Mouse (Mus musculus) intestine, embryonic 14.5 days (tissue): ENCODE data around the gene Rhag. TPM values are rescaled to one million over a fixed set of nuclear protein-coding genes. Genes with fewer than 3 reads are reported as not detected.

ENCODE experiments used
- ATAC-seq: fragments of 200-750 bp; cut with Nextera tagmentation; replicated peaks from 2 replicates; pipeline ENCODE4 v1.8.0; 2017; ENCODE audit warnings: low read depth, moderate number of reproducible peaks, moderate TSS enrichment, moderate library complexity; ENCODE audit not compliant: low FRiP score, low TSS enrichment
- DNase-seq: peaks from one replicate; pipeline ENCODE4 v3.0.0-alpha.2; 2018; ENCODE audit warnings: low spot score
- H3K27ac ChIP-seq: fragments of 300-500 bp; sonication (generic); 2 replicates; pipeline ENCODE4 v1.5.1; 2014; ENCODE audit warnings: low read depth, mild to moderate bottlenecking, control low read depth
- H3K27me3 ChIP-seq: fragments of 300-500 bp; sonication (generic); replicated peaks from 2 replicates; pipeline ENCODE4 v1.6.1; 2014; ENCODE audit warnings: low read length, control low read depth; ENCODE audit not compliant: control insufficient read depth, insufficient read depth
- H3K36me3 ChIP-seq: fragments of 300-500 bp; sonication (generic); 2 replicates; pipeline ENCODE4 v1.6.1; 2014; ENCODE audit warnings: low read length, control low read depth; ENCODE audit not compliant: control insufficient read depth, insufficient read depth
- H3K4me1 ChIP-seq: fragments of 300-500 bp; sonication (generic); replicated peaks from 2 replicates; pipeline ENCODE4 v1.6.1; 2014; ENCODE audit warnings: low read length, control low read depth, mixed read lengths; ENCODE audit not compliant: control insufficient read depth, insufficient read depth
- H3K4me2 ChIP-seq: fragments of 300-500 bp; sonication (generic); 2 replicates; pipeline ENCODE4 v1.6.1; 2014; ENCODE audit warnings: low read length
- H3K4me3 ChIP-seq: fragments of 300-500 bp; sonication (generic); 2 replicates; pipeline ENCODE4 v1.5.1; 2014; ENCODE audit warnings: low read depth, low read length, control low read depth, mixed read lengths
- H3K9ac ChIP-seq: fragments of 300-500 bp; sonication (generic); 2 replicates; pipeline ENCODE4 v1.6.1; 2014; ENCODE audit warnings: mild to moderate bottlenecking, low read length
- H3K9me3 ChIP-seq: fragments of 300-500 bp; sonication (generic); 2 replicates; pipeline ENCODE4 v1.6.1; 2016; ENCODE audit warnings: low read length, control low read depth; ENCODE audit not compliant: control insufficient read depth
- WGBS: fragments of 180-500 bp; shearing (Covaris S2); extraction: QIAGEN DNeasy Blood & Tissue Kit; methylation state at CpG from one replicate; pipeline ENCODE4 v1.1.7; 2014; 5-methylcytosine and 5-hydroxymethylcytosine counted together
- polyA plus RNA-seq: library from polyadenylated mRNA; unstranded; fragments of >200 nt; fragmentation: Nextera tagmentation; extraction: Ambion mirVana; gene quantifications from 2 replicates; pipeline ENCODE4 v1.2.1, GENCODE M21; 2014

Gene Rhag
- polyA plus RNA-seq = 0.36 and 0.42 TPM in 2 replicates

DNA sequence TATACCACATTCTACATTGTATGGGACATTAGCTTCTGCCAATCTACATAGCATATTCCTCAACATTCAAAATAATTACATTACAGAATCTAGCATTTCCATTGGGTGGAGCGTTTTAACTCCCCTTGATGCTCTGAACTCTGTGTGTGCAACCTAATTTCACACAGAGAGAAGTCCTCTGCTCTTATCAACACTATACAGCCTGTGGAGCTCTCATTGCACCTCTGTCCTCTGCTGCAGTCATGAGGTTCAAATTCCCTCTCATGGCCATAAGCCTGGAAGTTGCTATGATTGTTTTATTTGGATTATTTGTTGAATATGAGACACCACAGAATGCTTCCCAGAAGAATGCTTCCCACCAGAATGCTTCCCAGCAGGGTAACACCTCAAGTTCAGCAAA lies at the start of gene Rhag:
Gene Rhag (plus strand): TSS at position 193 of the 400 bp plus-strand sequence.
- DNase-seq (no peak), ATAC-seq (no peak)
- Histone ChIP-seq H3K36me3 (no peaks in the 10 kb centered on the region), H3K4me3 (no peak within 1 kb of the TSS), H3K27me3 (no peaks in the 10 kb centered on the region), H3K9ac (no peak within 1 kb of the TSS), H3K27ac (no peak within 1 kb of the TSS), H3K4me2 (no peak within 1 kb of the TSS), H3K9me3 (no peaks in the 10 kb centered on the region), H3K4me1 (no peaks in the 10 kb centered on the region)
- 58% methylated on average over 1 of the region's 1 CpGs for WGBS

DNA sequence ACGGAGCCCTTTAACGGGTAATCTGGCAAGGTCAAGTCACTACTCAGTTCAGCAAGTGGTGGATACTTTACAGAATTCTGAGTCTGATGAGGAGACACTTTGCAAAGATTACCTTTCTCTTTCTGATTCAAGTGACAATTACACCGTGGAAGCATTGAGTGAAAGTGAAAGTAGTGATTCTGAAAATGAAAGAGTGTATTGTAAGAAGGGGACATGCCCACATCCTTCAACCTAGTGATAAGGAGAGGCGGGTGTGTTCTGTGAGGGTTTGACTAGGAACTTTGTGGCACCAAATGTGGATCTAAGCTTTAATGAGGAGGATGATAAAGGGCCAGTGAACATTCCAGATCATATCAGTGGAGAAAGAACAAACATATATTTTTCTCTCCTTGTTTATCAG lies 47.3 kb upstream of the Rhag start:
- DNase-seq (no peak), ATAC-seq (no peak)
- WGBS = 72% methylated on average over 4 of the region's 4 CpGs
- no peaks in the 10 kb centered on the region for H3K27me3 ChIP-seq
- no peak overlapping the region for H3K9ac ChIP-seq
- no peaks in the 10 kb centered on the region for H3K36me3 ChIP-seq
- no peaks in the 10 kb centered on the region for H3K4me1 ChIP-seq
- no peak overlapping the region for H3K27ac ChIP-seq
- no peak overlapping the region for H3K4me2 ChIP-seq
- no peak overlapping the region for H3K4me3 ChIP-seq
- H3K9me3 ChIP-seq = no peaks in the 10 kb centered on the region

- Histone ChIP-seq H3K27me3 (no peaks in the 10 kb centered on the region), H3K27ac (no peak overlapping the region), H3K4me2 (no peak overlapping the region), H3K9me3 (no peaks in the 10 kb centered on the region), H3K9ac (no peak overlapping the region), H3K4me3 (no peak overlapping the region), H3K4me1 (no peaks in the 10 kb centered on the region), H3K36me3 (no peaks in the 10 kb centered on the region)
- DNase-seq = no peak
- no peak for ATAC-seq
- 80% methylated on average over 1 of the region's 1 CpGs for WGBS
Measured at GRCm38 (mm10) chr17:40767120-40767519, 43.8 kb upstream of the Rhag start.

GRCm38 (mm10) chr17:40789877-40790276 lies 21.0 kb upstream of the Rhag start:
- DNase-seq (no peak), ATAC-seq (no peak)
- no peaks in the 10 kb centered on the region for H3K9me3 ChIP-seq
- no peaks in the 10 kb centered on the region for H3K36me3 ChIP-seq
- no peak overlapping the region for H3K4me2 ChIP-seq
- H3K4me3 ChIP-seq = no peak overlapping the region
- no peak overlapping the region for H3K27ac ChIP-seq
- H3K27me3 ChIP-seq = no peaks in the 10 kb centered on the region
- H3K9ac ChIP-seq = no peak overlapping the region
- H3K4me1 ChIP-seq = no peaks in the 10 kb centered on the region

DNA sequence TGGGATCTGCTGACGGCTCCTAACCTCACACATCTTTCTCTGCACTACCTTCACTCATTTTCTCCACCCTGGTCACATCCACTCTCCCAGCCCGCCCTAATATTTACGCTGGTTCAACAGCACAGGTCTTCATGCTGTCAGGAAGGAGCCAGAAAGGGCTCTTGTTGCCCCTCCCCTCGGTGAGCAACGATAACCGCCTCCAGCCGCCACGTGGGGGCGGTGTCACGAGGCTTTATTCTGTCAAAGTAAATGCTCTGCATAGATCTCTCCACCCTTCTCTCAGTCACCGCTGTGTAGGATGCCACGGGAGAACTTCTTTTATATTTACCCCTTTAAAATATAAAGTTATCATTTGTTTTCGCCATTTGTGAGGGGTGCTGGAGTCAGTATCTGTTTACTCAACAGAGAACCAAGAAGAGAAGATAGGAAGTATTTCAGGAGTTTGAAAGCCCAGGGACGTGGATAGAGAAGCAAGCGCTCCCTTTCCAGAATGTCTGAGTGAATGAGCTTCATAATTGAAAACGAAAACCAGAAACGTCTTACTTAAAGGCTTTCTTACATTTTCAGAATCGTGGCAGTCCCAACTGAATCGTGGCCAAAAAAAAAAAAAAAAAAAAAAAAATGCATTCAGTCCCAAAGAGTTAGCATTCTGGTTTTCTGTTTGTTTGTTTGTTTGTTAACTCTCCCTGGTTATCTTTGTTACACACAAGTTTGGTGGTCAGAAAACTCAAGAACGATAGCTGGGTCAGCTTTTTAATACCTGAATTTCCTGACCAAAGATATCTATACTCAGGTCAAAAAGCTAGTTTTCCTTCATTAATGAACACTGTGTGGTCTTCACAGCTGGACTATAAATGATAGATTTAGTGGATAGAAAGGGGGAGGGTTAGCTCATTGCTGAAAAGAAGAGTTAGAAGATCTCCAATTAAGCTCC lies 16.7 kb upstream of the Rhag start:
- no peaks in the 10 kb centered on the region for H3K9me3 ChIP-seq
- no peak overlapping the region for H3K4me2 ChIP-seq
- no peaks in the 10 kb centered on the region for H3K36me3 ChIP-seq
- H3K27ac ChIP-seq = no peak overlapping the region
- WGBS = 45% methylated on average over 20 of the region's 20 CpGs
- no peaks in the 10 kb centered on the region for H3K4me1 ChIP-seq
- H3K27me3 ChIP-seq = no peaks in the 10 kb centered on the region
- no peak for DNase-seq
- no peak overlapping the region for H3K9ac ChIP-seq
- no peak for ATAC-seq
- H3K4me3 ChIP-seq = no peak overlapping the region

DNA sequence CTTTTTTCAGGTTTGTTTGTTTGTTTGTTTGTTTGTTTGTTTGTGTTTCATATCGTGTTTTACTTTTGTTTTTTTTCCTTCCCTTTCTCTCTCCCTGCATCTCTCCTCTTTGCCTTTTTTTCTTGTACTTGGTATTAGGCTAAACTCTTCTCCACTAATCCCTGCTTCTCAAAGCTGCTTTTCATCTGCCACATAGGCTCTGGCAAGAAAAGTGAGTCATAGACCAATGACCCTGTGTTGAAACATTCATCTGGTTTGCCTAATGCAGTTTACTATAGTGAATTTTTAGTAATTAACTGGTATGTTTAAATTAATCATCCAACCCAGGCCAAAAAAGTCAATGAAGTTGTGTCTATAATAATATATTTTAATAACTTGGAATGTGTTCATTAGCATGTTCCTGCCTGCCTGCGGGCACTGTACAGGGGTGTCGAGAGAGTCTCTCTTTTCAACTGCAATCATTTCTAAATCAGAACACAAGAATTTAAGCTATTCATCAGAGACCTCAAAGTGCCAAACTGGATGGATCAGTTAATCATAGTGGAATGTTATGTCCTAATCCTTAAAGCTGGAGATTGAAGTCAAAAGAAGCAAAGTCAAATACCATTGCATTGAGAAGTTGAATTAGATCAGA lies 8.1 kb upstream of the Rhag start:
- no peaks in the 10 kb centered on the region for H3K9me3 ChIP-seq
- ATAC-seq = no peak
- no peak for DNase-seq
- no peak overlapping the region for H3K9ac ChIP-seq
- H3K27me3 ChIP-seq = no peaks in the 10 kb centered on the region
- no peak overlapping the region for H3K4me2 ChIP-seq
- no peak overlapping the region for H3K27ac ChIP-seq
- H3K4me3 ChIP-seq = no peak overlapping the region
- H3K4me1 ChIP-seq = no peaks in the 10 kb centered on the region
- 91% methylated on average over 3 of the region's 3 CpGs for WGBS
- H3K36me3 ChIP-seq = no peaks in the 10 kb centered on the region

DNA sequence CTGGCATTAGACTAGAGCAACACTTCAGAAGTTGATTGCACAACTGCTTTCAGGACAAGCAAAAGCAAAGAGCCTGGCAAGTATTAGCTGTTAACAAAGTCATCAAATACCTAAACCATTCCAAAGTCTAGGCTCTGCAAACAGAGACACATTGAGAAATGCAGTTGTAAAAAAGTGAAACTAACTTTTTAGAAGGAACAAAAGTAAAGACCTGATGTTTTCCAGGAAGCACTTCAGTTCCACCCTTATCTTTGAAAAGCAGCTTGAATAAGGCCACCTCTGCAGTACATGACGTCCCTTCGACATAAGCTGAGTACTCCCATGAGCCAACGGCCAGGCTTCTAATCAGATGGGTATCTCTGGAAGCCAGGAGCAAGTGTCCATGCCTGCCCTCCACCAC lies 4.4 kb upstream of the Rhag start:
- Histone ChIP-seq H3K27me3 (no peaks in the 10 kb centered on the region), H3K4me2 (no peak overlapping the region), H3K4me1 (no peaks in the 10 kb centered on the region), H3K27ac (no peak overlapping the region), H3K4me3 (no peak overlapping the region), H3K9ac (no peak overlapping the region), H3K36me3 (no peaks in the 10 kb centered on the region), H3K9me3 (no peaks in the 10 kb centered on the region)
- WGBS = 42% methylated on average over 3 of the region's 3 CpGs
- DNase-seq (no peak), ATAC-seq (no peak)

GRCm38 (mm10) chr17:40806953-40807572 lies 3.9 kb upstream of the Rhag start, which contains the start of gene Crisp2:
Crisp2 (minus strand) TSS chr17:40807003.
- WGBS = 32% methylated on average over 2 of the region's 2 CpGs
- Histone ChIP-seq H3K9ac (no peak within 1 kb of the TSS), H3K27ac (no peak within 1 kb of the TSS), H3K4me1 (no peaks in the 10 kb centered on the region), H3K4me3 (no peak within 1 kb of the TSS), H3K27me3 (no peaks in the 10 kb centered on the region), H3K4me2 (no peak within 1 kb of the TSS), H3K36me3 (no peaks in the 10 kb centered on the region), H3K9me3 (no peaks in the 10 kb centered on the region)
- DNase-seq = no peak
- ATAC-seq = no peak
